Mouse (Mus musculus) megakaryocyte-erythroid progenitor cell, adult 5-6 weeks (primary cell): ENCODE results near the gene Mast4. TPM values are rescaled to one million over a fixed set of nuclear protein-coding genes. Genes with fewer than 3 reads are reported as not detected.

Source experiments
- ATAC-seq: replicated peaks from 2 replicates; pipeline ENCODE4 v1.8.0; 2016; ENCODE audit warnings: mild to moderate bottlenecking, inconsistent platforms; ENCODE audit not compliant: severe bottlenecking, poor library complexity, low FRiP score, low TSS enrichment
- total RNA-seq, 2 experiments: library from RNA; stranded (forward) in 1 of 2; stranded (reverse) in 1 of 2; fragments of 200-1000, 215-1000 nt in 1 of 2; fragments of >200 nt in 1 of 2; fragmentation: Nextera tagmentation in 1 of 2; gene quantifications; 2 replicates each; pipeline ENCODE4 v1.2.3; 2014 to 2017

The Mast4 gene
- total RNA-seq, 2 experiments from 2014 or later: 10.9 to 40.9 TPM

DNA sequence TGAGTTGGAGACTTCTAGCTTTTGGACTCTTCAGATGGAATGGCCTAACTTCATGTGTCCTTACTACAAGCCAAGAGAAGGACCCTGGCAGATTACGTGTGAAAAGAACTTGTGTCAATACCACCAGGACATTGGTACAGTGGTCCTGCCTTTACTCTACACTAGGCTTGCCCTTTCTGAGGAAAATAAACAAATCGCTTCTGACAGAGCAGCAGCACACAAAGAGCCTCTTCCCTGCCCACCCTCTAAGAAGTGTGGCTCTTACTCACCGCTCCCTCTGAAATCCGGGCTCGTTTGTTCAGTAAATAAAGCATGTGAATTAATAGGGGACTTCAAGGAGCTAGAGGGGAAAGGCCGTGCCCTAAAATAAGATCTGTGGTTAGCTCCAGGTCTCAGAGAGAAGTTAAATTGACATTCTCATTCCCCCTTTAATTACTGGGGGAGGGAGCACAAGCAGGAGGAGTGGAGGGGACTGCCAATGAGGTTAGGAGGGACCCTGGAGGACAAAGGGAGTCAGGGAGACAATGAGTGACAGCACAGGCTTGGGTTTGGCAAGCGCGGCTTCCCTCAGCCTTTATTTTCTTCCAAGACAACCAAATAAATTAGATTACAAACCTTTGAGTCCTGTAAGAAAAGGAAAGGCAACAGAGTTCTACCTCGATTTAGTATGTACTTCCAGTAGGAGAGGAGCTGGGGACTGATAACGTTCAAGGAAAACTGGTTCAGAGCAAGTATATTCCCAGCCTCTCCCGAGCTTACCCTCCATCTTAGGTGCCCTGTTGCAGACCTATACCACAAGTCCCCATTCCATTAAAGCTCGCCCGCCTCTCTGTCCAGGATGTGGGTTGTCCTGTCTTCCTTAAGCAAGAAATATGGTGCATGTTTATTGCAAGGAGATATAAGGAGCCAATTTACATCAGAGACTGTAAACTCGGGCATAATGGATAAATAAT, 85.9 kb downstream of the Mast4 start:
- ATAC-seq: no peak

DNA sequence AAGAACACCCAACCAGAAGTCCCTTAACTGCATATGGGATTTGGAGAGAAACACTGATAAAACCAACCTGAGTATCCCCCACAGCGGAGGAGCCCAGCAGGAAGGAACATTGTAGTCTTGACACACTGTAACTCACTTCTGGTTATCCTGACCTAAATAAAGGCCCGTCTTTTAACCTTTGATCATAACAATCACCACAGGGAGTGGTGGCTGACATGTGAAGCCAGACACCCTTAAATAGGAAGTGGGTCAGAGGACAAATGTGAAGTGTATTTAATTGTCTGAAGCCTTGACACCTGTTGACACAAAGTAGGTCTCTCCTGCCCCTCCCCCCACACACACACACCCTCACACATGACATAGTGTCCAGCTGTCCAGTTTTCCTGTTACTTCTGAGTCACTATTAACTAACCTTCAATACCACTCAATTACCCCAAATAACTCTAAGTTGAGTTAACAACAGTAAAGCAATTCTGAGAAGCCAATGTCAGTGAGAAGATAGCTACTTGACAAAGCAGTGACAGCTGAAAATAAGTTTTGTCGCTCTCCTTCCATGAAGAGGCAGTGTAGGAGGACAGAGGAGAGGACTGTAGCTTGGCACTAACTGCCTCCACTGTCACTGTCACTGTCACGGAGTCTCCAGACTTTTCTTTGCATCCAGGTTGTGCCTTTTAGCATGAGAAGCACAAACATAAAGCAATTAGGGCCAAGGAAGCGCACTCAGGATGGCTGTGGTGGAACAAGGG, 87.2 kb downstream of the Mast4 start:
- no peak for ATAC-seq

DNA sequence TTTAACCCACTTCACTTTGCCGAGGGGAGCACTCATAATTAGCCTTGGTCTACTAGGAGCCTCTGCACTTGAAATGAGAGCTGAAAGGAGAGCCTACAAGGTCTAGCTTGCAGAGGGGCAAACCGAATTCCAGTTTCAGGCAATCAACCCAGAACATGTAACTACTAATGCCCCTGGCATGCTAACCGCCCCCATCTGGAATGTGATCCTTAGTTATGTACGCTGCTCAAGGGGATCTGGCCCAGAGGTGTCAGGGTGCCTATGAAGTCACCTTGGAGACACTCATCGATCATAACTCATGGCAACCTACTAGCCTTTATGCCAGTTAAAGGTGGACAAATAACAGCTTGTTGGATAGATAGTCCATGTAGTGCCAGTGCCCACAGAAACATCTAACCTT, 88.9 kb downstream of the Mast4 start:
- ATAC-seq: no peak

DNA sequence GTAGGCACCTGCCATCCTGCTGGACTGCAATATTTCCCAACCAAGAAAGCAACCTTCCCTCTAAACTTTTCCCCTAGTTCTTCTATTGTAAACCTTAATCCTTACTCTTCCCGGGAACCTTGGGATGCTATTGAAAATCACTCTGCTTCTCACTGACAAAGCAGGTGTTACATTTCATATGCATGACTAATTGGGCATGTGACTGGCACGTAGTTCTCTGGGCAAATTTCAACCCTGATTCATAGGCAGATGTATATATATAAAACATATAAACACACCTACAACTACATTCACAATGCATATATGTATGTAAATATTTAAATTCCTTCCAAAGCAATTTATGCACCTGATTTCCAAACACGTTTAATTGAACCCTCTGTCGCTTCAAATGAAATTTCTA, 90.2 kb downstream of the Mast4 start:
- ATAC-seq: no peak

DNA sequence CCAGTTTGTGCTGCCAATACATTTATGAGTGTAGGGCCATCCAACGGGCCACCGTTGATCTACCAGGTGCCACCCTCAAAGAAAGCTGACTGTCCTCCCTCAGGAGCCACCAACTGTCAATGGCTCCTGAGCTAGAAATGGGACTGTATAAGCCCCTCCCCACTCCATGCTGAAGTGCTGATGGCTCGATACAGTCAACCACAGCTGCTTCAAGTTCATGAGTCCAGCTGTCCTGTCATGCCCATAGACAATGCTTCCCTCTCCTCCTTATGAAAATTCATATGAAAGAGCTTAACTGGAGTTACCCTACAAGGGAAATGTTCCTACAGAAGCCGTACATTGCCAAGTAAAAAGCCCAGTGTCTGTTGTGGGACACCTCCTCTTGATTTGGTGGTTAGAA, 93.2 kb downstream of the Mast4 start:
- no peak for ATAC-seq

DNA sequence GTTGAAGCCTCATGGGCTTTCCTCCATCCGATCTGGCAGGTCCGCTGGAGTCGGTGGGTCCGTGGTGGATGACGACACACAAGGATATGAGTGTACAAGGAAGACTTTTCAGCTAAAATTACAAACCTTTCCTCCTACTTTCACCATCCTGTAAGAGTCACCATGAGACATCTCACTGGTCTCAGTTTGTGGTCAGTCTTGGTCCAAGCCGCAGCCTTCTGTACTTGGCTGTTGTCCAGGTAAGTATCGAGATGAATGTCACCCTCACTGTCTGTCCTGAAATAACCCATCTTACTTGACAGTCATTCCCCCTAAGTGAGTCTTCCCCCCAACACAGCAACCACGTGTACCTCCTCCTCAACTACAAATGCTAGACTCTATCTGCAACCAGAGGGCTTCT, 94.6 kb downstream of the Mast4 start:
- ATAC-seq: no peak

DNA sequence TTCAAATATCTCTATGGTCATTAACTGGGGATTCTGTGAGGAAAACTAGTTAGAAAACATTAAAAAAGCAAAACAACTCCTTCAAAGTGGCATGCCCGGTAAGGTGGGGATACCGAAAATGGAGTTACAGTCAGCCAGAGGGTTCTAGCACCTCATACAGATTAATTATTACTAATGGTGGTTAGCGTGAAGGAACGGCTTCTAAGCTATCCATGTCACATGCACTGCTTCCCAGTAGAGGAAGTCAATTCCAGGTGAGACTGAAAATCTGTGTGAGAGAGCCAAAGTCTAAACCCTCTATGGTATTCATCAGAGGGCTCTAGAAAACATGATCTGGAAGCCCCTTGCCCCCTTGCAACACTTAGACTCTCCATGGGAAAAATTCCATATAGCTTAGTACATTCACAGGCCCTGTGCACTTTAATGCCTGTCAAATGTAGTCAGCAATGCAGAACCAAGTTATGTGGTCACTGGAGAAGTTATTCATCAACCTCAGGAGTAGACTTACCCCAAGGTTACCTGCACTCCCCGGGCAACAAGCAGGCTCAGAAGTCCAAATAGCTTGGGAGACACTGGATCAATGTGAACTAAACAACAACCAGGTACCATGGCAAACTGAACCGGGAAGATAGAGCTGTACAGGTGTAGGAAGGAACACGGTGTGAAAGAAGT, 96.1 kb downstream of the Mast4 start:
- no peak for ATAC-seq

DNA sequence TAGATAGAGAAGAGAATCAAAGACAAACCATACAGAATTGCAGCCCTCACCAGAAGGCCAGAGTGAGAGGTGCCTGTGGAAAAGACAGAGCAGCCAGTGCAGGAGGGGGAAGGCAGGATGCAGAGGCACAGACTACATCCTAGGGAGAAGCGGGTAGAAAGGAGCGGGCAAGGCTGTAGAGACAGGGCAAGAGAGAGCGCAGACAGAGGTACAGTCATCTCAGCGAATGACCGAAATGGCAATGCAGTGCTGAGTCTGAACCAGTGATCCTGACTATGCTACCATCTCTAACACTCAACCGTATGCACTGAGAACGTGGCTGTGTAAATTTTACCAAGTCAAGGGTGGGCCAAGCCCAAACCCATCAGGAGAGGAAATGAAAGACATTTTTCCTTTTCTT, 102.1 kb downstream of the Mast4 start:
- ATAC-seq: no peak

DNA sequence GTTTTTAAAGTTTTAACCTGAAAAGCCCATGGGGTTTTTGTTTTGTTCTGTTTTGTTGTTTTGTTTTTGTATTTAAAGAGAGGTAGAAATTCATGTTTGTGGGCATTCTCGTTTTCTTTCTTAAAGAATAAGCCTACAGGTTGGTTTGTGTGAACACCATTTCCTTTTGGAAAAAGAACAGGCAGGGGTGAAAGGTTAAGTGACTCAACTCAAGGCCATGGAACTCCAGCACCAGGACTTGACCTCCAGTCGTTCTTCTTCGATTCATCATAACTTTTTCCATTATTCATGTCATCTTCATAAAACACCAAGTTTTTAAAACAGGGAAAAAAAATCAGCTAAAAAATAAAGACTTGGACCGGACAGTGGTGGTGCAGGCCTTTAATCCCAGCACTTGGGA, 105.2 kb downstream of the Mast4 start:
- ATAC-seq: no peak

DNA sequence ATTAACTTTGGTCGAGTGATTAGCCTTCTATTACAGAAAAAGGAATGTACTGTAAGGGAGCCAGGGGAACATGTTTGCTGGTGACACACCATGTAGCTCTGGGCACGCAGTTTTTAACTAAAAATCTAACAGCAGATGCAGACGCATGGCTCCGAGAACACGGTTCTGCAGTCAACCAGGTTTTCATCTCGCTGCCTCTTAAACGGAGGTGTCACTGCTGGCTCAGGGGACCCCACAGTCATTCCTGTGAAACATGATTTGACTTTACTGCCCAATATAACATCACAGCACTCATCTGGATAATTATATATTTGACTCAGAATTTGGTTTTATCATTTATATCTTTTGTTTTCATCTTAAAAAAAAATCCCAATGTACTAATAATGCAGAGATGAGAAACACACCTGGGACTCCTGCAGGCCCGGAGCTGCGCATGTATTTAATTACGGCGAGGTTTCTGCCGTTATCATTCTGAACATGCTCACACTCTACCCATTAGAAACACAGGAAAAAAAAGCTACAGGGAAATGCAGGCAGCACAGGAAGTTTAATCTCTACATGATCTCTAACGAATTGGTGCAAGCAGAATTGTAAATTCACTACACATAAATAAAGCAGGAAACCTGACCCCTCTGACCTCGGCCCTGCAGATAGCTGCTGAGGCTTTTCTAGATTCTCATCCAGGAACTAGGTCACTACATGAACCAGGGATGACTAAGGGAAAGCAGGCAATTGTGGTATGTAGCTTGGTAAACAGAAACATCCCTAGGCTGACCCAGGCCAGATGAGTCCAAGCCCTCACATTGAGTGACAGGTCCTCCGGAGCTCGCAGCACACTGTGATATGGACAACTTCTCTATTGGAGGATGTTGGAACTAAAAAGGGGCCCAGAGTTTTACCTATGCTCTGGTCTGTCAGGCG, 108.1 kb downstream of the Mast4 start:
- no peak for ATAC-seq

DNA sequence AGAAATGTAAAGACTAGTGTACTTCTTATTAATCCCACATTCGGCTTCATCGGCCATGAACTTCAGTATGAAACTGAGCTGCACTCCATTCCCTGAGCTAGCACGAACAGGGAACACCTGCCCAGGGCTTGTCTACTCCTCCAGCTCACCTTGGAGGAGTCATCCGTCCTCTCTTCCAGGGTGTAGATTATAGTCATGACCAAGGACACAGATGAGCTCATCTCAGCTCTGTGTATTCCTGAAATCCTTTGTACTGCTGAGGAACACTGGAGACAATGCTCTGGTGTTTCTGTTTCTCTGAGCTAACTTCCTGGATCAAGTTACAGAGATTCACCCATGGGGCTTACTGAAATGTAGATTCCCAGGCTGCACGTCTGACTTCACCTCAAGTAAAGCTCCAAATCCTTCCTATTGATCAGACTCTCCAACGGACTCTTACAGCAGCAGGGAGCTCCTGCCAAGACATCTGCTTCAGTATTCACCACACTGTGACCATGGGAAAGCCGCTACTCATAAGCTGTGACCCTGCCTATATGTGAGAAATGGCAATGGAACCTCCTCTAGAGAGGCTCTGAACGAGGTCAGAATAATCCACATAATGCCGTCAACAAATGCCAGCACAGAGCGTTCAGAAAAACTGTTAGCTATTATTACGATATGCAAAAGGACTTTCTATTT, 108.9 kb downstream of the Mast4 start:
- ATAC-seq: no peak

DNA sequence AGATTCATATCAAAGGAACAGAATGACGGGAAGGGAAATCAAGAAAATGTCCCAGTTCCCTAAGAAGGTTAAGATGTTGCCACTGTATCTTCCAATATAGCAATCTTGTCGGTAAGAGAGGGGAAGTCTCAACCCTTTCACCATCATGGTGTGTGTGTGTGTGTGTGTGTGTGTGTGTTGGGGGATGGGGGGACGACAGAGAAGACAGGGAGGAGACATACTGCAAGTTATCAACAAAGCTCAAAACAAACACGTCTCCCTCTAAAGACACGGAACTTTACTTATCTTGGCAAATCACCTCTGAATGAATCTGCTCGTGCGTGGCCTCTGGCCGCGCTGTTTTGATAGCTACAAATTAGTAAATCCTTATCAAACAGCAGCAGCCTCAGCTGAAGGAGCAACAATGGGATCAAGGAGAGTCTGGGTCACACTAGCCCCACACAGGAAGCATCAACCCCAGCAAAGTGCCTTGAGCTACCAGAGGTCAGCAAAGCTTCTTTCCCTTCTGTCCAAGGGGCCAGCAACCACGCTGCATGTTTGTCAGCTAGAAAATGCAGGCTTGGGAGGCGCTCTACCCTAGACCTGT, 113.7 kb downstream of the Mast4 start:
- ATAC-seq: no peak

DNA sequence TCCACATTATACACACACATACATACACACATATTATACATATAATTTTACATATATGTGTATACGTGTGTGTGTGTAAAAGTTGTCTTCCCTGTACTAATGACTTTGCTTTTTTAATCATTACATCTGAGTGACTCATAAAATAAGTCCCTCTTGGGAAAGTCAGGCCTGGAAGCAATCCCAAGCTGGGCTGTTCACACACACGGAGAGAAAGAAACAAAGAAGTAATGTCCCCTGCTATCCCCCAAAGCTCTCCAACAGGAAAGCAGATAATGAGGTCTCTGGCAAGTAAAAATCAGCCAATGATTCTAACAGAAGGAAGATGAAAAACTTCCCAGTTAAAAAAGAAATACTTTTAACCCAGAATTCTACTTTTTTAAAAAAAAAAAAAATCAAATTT, 114.3 kb downstream of the Mast4 start:
- ATAC-seq: no peak

DNA sequence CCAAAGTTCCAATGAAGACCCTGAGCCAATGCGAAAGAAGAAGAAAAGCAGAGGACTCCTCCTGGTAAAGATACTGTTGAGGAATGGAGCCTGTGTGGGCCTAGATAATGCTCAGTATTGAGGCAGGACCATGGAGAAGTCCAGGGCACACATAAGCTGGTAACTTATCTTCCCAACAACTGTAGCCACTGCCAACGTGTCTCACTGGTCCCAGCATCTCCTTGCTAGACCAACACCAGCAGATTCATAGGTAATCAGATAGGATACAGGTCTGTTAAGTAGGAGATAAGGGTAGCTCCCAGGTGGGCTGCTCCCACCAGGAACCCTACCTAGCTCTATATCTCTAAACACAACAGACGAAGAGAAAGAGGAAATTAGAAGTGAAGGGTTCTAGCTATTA, 116.8 kb downstream of the Mast4 start:
- no peak for ATAC-seq

DNA sequence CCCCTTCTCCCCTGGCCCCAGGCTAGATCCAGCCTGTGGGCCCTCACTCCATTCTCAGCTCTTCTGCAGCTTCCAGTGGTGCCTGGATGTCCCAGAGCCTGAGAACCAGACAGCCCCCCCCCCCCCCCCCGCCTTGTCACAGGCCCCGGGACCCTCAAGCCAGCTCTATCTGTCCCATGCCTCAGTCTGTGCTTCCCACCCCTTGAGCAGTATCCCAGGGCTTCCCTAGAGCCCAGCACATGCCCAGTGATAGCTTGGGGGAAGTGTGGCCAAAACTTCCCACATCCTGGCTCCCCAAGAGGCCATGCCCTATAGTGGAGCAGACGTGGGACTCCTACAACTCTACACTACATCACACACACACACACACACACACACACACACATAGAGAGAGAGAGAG, 119.8 kb downstream of the Mast4 start:
- no peak for ATAC-seq

DNA sequence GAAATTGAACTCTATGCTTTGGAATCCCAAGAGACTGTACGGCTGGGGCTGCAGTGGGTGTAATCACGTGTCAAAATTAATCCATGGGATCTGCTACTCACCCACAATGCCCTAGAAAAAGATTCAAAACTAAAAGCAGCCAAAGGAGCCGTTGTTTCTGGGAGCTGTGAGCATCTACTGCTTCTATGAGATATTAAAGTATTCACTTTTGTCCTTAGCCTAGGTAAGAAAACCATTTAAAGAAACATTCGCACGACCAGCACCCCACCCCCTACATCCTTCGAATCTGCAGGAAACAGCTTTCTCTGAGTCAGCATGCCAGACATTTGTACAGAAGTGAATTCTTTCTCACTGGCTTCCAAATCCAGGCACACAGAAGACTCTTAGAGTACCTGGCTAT, 122.3 kb downstream of the Mast4 start:
- no peak for ATAC-seq

DNA sequence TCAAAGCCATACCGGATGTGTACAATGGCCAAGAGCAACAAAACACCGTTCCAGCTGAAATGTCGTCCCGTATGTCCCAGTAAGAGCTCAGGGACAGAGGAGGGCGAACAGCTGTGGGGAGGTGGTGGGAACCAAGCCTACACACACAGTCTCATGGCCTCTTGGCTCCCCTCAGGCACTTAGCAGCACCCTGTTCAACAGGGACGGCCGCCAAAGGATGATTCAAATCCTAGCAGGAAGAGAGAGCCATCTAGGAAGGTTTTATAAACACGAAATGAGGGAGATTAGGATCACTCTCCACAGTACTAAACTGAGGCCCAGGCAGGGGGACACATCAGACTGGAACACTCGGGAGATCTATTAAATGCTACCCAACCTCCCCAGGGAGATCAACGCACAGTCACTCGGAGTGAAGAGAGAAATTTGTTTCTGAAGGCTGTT, 122.8 kb downstream of the Mast4 start:
- no peak for ATAC-seq

DNA sequence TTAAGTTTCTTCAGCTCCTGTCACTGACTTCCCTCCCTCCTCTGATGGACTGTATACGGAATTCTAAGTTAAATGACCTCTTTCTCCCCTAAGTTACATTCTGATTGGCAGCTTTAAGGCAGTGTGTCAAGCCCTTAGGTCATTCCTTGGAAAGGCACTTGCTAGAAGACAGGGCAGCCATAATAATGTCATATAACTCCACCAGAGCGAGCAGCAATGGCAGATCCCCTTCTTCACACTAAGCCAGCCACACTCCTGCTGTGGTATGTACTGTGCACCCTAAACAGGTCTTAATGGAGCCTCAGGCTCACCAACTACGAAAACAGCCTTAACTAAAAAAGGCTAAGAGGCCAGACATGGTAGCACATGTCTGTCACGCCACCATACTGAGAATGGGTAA, 123.6 kb downstream of the Mast4 start:
- no peak for ATAC-seq
